Mouse (Mus musculus): Measurements from ENCODE around the gene Fstl4. TPM values are rescaled to one million over a fixed set of nuclear protein-coding genes. Genes with fewer than 3 reads are reported as not detected.
"Not testable (repeated sequence)": the region's sequence is repeated elsewhere in the genome, so short reads cannot be mapped to it uniquely, and the experiment has no call there.

Fstl4 gene
- polyA plus RNA-seq, 1 experiment, result 0.07 TPM

DNA sequence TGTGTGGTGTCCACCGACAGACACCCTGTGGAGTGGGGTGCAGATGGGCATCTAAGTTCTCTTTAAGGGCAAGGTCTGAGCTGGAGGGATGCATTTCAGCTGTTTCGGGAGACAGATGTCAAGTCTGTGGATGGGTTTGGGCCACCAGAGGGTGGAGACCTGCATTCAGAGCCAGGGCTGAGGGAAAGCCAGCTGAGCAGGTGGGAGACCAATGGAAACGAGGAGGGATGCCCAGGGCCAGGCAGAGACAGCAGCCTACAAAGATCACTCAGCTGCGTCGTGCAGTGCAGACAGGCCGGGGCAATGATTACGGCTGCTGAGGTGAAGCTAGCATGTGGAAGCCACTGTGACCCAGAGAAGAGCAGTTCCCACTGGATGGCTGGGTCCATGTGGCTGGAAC is 392.0 kb downstream of the Fstl4 start:
- Histone ChIP-seq H3K4me3 (replicated peaks) (no peak overlapping the region), H3K27me3 (replicated peaks) (peaks cover 7% of the 10 kb centered on the region), H3K9me3 (no peaks in the 10 kb centered on the region), H3K36me3 (replicated peaks; ENCODE audit: low read length) (no peaks in the 10 kb centered on the region), H3K4me1 (no peaks in the 10 kb centered on the region)
- TF ChIP-seq FLI1 (IDR thresholded peaks at IDR 0.05; ENCODE audit: low read length) (no peak), GATA1 (IDR thresholded peaks at IDR 0.05; ENCODE audit: borderline replicate concordance, low read length) (no peak)

DNA sequence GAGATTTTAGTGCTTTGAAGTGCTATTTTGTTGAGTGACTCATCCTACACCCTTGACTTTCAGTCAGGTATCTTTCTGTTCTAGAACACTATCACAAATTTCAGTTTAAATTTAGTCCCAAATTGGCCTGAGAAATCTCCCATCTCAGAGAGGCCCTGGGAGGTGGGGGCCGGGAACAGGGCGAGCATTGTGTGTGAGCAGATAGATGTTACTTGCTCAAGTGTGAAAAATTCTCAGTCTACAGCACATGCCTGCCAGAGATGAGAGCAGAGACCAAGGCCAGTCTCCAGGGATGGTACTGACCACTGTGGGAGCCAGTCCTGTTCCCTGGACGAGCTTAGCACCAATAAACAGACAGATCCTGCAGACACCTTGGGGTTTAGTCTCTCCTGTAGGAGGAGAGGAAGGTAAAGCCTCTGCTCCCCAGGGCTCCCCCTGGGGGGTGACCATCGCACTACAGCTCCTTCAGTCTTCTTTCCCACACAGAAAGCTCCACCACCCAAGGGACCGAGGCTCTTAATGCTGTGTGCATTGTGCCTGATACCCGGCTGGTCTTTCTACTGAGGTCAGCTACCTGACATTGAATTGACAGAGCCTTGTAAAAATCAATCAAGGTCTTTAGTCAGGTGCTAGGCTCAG is 393.3 kb downstream of the Fstl4 start:
- no peak for TF ChIP-seq GATA1 (IDR thresholded peaks at IDR 0.05; ENCODE audit: borderline replicate concordance, low read length)
- no peak for TF ChIP-seq FLI1 (IDR thresholded peaks at IDR 0.05; ENCODE audit: low read length)
- Histone ChIP-seq H3K4me1 (no peaks in the 10 kb centered on the region), H3K9me3 (no peaks in the 10 kb centered on the region), H3K4me3 (replicated peaks) (no peak overlapping the region), H3K36me3 (replicated peaks; ENCODE audit: low read length) (no peaks in the 10 kb centered on the region), H3K27me3 (replicated peaks) (peaks cover 11% of the 10 kb centered on the region)

DNA sequence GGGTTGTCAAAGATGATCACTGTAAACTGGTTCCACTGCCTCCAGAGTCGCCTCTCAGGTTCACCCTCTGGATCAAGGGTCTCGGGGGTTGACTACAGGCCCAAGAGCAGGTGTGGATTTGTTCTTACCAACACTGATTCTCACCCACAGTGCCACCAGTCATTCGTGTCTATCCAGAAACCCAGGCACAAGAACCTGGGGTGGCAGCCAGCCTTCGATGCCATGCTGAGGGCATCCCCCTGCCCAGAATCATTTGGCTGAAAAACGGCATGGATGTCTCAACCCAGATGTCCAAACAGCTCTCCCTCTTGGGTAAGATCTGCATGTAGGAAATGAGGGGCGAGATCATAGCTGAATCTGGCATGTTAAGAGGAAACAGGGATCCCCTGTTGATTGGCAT is 398.0 kb downstream of the Fstl4 start:
- H3K9me3 ChIP-seq, result no peaks in the 10 kb centered on the region
- H3K36me3 ChIP-seq (replicated peaks; ENCODE audit: low read length), result no peaks in the 10 kb centered on the region
- no peaks in the 10 kb centered on the region for H3K4me1 ChIP-seq
- TF ChIP-seq GATA1 (IDR thresholded peaks at IDR 0.05; ENCODE audit: borderline replicate concordance, low read length) (no peak), FLI1 (IDR thresholded peaks at IDR 0.05; ENCODE audit: low read length) (no peak)
- H3K27me3 ChIP-seq (replicated peaks), result peaks cover 17% of the 10 kb centered on the region
- no peak overlapping the region for H3K4me3 ChIP-seq (replicated peaks)

DNA sequence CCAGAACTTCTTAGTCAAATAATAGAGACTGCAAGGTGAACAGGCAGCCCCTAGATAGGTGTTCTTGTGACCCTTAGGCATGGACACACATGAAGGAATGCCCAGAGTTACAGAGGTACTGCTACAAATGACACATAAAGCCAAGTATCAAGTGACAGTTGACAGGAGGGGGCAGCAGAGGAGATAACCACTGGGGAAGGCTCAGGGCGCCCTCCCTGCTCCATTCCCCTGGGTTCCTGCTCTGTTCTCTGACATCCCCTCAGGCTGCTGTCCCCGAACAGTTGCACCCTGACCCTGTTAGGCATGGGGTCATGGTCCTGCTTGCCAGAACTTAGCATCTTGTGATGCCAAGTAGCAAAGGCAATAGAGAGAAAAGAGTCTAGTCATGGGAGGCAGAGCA is 402.0 kb downstream of the Fstl4 start:
- H3K4me1 ChIP-seq, result no peaks in the 10 kb centered on the region
- no peak overlapping the region for H3K4me3 ChIP-seq (replicated peaks)
- H3K9me3 ChIP-seq, result no peaks in the 10 kb centered on the region
- H3K36me3 ChIP-seq (replicated peaks; ENCODE audit: low read length), result no peaks in the 10 kb centered on the region
- no peak for TF ChIP-seq FLI1 (IDR thresholded peaks at IDR 0.05; ENCODE audit: low read length)
- H3K27me3 ChIP-seq (replicated peaks), result peaks cover 15% of the 10 kb centered on the region

DNA sequence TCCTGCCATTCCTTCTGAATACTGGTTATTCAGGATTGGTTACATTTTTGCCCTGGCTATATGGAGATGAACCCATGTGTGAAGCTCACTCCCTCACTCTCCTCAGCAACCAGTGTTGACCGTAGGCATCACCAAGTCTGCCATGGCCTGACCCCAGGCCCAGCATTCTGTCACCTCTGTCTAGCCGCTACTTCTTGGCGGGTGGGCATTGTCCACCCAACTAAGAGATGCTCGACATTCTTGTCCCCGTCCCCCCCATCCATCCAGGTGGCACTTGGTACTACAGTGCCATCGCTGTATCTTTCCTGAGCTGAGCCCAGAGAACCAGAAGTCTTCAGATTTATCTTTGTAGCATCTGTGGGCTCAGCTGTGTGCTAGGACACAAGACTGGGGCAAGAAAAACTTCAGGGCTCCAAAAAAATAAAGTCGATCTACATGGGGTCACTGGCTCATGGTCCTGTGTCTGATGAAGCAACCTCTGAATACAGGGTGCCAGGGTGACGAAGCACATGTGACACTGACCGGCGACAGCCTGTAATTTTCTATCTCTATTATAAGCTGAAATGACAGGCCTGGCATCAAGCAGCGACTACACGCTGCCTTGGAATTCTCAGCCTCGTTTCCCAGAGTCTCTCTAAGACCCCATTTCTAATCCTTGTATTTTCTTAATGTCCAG is 417.9 kb downstream of the Fstl4 start:
- H3K27me3 ChIP-seq (replicated peaks), result peaks cover 6% of the 10 kb centered on the region
- H3K36me3 ChIP-seq (replicated peaks; ENCODE audit: low read length), result no peaks in the 10 kb centered on the region

DNA sequence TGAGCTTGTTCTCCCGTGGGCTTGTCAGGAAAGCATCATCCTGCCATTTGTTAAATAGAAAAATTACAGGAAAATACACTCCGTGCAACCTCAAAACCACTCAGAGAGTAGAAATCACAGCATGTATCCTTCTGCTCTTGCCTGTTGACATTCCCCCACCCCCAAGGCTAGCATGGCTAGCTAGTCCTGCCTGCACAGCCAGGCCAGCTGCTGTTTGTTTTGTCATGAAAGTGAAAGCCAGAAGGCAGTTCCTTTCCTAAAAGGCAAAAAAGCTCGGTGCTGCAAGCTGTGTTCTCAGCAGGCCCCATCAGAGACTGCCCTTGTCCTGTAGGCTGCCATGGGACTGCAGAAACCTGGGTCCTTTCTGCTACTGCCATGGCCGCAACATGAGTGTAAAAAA is 418.4 kb downstream of the Fstl4 start:
- H3K4me3 ChIP-seq (replicated peaks), result no peak overlapping the region
- TF ChIP-seq FLI1 (IDR thresholded peaks at IDR 0.05; ENCODE audit: low read length), result no peak
- peaks cover 7% of the 10 kb centered on the region for H3K27me3 ChIP-seq (replicated peaks)
- no peaks in the 10 kb centered on the region for H3K36me3 ChIP-seq (replicated peaks; ENCODE audit: low read length)
- no peaks in the 10 kb centered on the region for H3K9me3 ChIP-seq
- peaks cover 8% of the 10 kb centered on the region for H3K4me1 ChIP-seq

More for the DNA sequence above, 417.9 kb downstream of the Fstl4 start:
- Histone ChIP-seq H3K4me3 (replicated peaks) (no peak overlapping the region), H3K4me1 (peaks cover 8% of the 10 kb centered on the region), H3K9me3 (no peaks in the 10 kb centered on the region)
- TF ChIP-seq GATA1 (IDR thresholded peaks at IDR 0.05; ENCODE audit: borderline replicate concordance, low read length), result no peak

DNA sequence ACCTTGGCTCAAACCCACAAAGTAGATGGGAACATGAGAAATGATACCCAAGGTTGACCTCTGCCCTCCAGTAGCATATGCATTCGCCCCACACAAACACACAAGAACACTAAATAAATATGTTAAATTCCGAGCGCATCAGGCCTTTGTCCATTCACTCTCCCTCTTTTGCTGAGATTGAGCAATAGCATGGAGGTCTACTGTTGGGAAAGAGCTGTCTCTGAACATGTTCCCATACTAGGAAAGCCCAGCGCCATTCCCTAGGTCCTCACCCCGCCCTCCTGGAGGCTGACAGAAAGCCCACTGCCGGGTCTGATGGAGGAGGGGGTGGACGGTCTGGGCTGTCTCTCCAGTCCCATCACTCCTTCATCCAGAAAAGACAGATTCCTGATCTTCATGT is 419.6 kb downstream of the Fstl4 start:
- H3K4me1 ChIP-seq, result peaks cover 8% of the 10 kb centered on the region
- H3K36me3 ChIP-seq (replicated peaks; ENCODE audit: low read length), result no peaks in the 10 kb centered on the region
- H3K27me3 ChIP-seq (replicated peaks), result peaks cover 7% of the 10 kb centered on the region
- no peak overlapping the region for H3K4me3 ChIP-seq (replicated peaks)
- TF ChIP-seq GATA1 (IDR thresholded peaks at IDR 0.05; ENCODE audit: borderline replicate concordance, low read length), result no peak
- TF ChIP-seq FLI1 (IDR thresholded peaks at IDR 0.05; ENCODE audit: low read length), result no peak
- H3K9me3 ChIP-seq, result no peaks in the 10 kb centered on the region

DNA sequence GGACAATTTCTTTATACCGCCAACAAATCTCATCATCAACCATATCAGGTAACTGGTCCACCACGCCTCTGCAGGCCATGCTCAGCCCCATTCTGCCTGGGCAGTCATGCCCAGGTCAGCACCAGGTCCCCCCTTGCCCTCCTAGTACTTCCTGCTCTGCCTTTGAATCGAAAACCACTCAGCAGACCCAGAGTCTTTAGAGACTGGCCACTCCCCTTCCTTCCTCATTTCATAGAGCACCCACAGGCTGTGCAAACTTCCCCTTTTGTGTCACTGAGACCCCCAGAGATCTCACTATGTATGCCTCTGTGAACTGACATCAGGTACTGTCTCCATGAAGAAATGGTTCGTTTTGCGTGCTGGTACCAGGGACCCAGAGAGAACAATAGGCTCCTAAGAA is 420.3 kb downstream of the Fstl4 start:
- Histone ChIP-seq H3K9me3 (no peaks in the 10 kb centered on the region), H3K4me3 (replicated peaks) (peak overlapping the region; percentile 47), H3K36me3 (replicated peaks; ENCODE audit: low read length) (no peaks in the 10 kb centered on the region), H3K27me3 (replicated peaks) (peaks cover 10% of the 10 kb centered on the region), H3K4me1 (peaks cover 8% of the 10 kb centered on the region)
- TF ChIP-seq FLI1 (IDR thresholded peaks at IDR 0.05; ENCODE audit: low read length) (no peak), GATA1 (IDR thresholded peaks at IDR 0.05; ENCODE audit: borderline replicate concordance, low read length) (no peak)

DNA sequence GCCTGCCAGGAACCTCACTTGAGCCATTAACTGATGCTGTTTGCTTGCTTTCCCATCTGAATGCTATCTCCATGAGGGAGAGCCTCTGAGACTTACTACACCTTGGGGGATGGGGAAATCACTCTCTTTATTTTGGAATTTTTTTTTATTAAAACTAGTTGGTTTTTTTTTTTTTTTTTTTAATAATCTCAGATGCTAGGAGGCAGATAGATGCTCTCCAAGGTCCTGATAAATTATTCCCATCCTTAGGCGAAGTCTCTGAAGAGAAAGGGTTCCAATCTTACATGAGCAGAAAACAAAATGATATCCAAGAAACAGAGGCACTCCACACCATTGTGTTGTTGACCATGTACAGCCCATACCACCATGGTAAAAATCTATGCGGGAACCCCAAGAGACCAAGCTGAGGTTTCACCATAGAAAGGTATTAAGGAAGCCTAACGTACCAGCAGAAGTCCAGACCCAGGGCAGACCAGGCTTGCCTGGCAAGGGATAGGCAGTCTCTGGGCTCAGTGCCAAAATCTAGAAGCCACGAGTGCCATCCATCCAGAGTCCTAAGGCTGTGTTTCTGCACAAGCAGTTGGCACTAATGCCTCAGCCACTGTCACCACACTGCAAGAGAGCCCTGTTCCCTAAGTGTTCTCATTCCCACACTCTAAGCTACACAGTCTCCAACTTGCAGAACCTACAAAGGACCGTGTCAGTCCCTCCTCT is 423.1 kb downstream of the Fstl4 start:
- Histone ChIP-seq H3K4me1 (peaks cover 8% of the 10 kb centered on the region), H3K4me3 (replicated peaks) (no peak overlapping the region), H3K9me3 (no peaks in the 10 kb centered on the region), H3K36me3 (replicated peaks; ENCODE audit: low read length) (no peaks in the 10 kb centered on the region), H3K27me3 (replicated peaks) (peaks cover 11% of the 10 kb centered on the region)
- TF ChIP-seq GATA1 (IDR thresholded peaks at IDR 0.05; ENCODE audit: borderline replicate concordance, low read length) (no peak), FLI1 (IDR thresholded peaks at IDR 0.05; ENCODE audit: low read length) (no peak)

DNA sequence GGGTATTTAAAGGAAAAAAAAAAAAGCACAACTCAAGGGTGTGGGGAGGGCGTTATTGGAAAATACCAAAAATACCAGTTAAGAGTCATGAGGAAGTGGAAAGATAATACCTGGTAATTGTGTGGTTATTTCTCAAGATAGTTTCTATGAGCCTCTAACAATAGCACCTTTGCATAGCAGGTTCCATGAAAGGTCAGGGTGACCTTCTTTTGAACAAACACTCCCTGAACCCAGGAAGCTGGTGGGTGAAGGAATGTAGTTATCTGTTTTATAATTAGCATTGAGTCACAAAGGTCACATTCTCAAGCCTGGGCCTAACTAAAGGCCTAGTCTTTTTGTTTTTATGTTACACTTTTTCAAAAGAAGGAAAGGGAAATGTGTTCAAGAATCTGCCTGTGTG is 432.1 kb downstream of the Fstl4 start:
- not testable (repeated sequence) for H3K9me3 ChIP-seq; H3K36me3 ChIP-seq (replicated peaks; ENCODE audit: low read length); H3K4me3 ChIP-seq (replicated peaks); H3K27me3 ChIP-seq (replicated peaks); H3K4me1 ChIP-seq

Measured in megakaryocyte, embryonic 14.5 days (primary cell).